Mouse (Mus musculus): Measurements from ENCODE around the gene Nfu1. TPM values are rescaled to one million over a fixed set of nuclear protein-coding genes. Genes with fewer than 3 reads are reported as not detected.
"Not testable (repeated sequence)": the region's sequence is repeated elsewhere in the genome, so short reads cannot be mapped to it uniquely, and the experiment has no call there.

Nfu1 gene
- polyA plus RNA-seq, 1 experiment from 2014 or later = 76.6 TPM

DNA sequence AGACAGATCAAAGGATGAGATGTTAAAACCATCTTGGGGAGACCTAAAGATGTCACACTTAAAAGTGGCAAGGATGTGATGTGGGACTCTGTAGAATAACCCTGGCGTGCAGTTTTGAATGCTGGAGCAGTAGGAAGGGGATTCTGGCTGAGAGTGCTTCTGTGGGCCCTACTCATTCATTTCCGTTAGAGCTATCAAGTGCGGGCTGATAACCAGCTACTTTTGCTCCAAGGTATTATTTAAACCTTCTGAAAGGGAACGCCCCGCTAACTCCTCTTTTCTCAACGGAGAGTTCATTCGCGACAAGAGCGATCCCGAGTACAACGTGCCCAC is 32.9 kb downstream of the Nfu1 start:
- peak overlapping the region; percentile 86 for H3K4me3 ChIP-seq (ENCODE audit: low read depth, low read length)
- no peak for TF ChIP-seq CTCF (IDR thresholded peaks at IDR 0.05; ENCODE audit: low read depth)
- peak; percentile 27 for TF ChIP-seq EP300 (optimal IDR thresholded peaks at IDR 0.05)
- WGBS = under 1% methylated on average over 11 of the region's 11 CpGs
- no peaks in the 10 kb centered on the region for H3K9me3 ChIP-seq (ENCODE audit: control insufficient read depth, low read length)
- H3K36me3 ChIP-seq (ENCODE audit: control insufficient read depth, insufficient read depth, low read length) = no peaks in the 10 kb centered on the region
- H3K27ac ChIP-seq (replicated peaks) = peak overlapping the region; percentile 99
- ATAC-seq (ENCODE audit: low FRiP score, low TSS enrichment) (no peak), DNase-seq (ENCODE audit: low spot score) (no peak)
- H3K4me2 ChIP-seq (replicated peaks; ENCODE audit: low read depth) = peak overlapping the region; percentile 78
- peak overlapping the region; percentile 81 for H3K9ac ChIP-seq (ENCODE audit: low read length)
- H3K4me1 ChIP-seq (replicated peaks; ENCODE audit: control insufficient read depth, insufficient read depth) = 0 out of 2 replicates have a peak, but pooled peaks cover 2% of the 10 kb centered on the region
- H3K27me3 ChIP-seq (ENCODE audit: control insufficient read depth, insufficient read depth, low read length) = no peaks in the 10 kb centered on the region

GRCm38 (mm10) chr6:87042337-87043130 is 33.5 kb downstream of the Nfu1 start, which contains the start of gene Gfpt1:
Gene Gfpt1, plus strand, starts transcription at chr6:87042846.
- H3K27ac ChIP-seq (replicated peaks) = peak within 1 kb of the TSS; percentile 99
- DNase-seq (ENCODE audit: low spot score) = peak; percentile 98
- ATAC-seq (ENCODE audit: low FRiP score, low TSS enrichment) = peak; percentile 96
- no peaks in the 10 kb centered on the region for H3K36me3 ChIP-seq (ENCODE audit: control insufficient read depth, insufficient read depth, low read length)
- no peaks in the 10 kb centered on the region for H3K9me3 ChIP-seq (ENCODE audit: control insufficient read depth, low read length)
- H3K4me1 ChIP-seq (replicated peaks; ENCODE audit: control insufficient read depth, insufficient read depth) = 0 out of 2 replicates have a peak, but pooled peaks cover 2% of the 10 kb centered on the region
- peak within 1 kb of the TSS; percentile 78 for H3K4me2 ChIP-seq (replicated peaks; ENCODE audit: low read depth)
- H3K4me3 ChIP-seq (ENCODE audit: low read depth, low read length) = peak within 1 kb of the TSS; percentile 86
- under 1% methylated on average over 68 of the region's 68 CpGs for WGBS
- H3K9ac ChIP-seq (ENCODE audit: low read length) = peak within 1 kb of the TSS; percentile 92
- no peaks in the 10 kb centered on the region for H3K27me3 ChIP-seq (ENCODE audit: control insufficient read depth, insufficient read depth, low read length)
- TF ChIP-seq CTCF (IDR thresholded peaks at IDR 0.05; ENCODE audit: low read depth) = peak; percentile 30
- peak; percentile 1 for TF ChIP-seq EP300 (optimal IDR thresholded peaks at IDR 0.05)

- Histone ChIP-seq H3K9me3 (ENCODE audit: control insufficient read depth, low read length) (no peaks in the 10 kb centered on the region), H3K4me3 (ENCODE audit: low read depth, low read length) (peak overlapping the region; percentile 86), H3K36me3 (ENCODE audit: control insufficient read depth, insufficient read depth, low read length) (0 out of 2 replicates have a peak, but pooled peaks cover 1% of the 10 kb centered on the region), H3K27ac (replicated peaks) (peak overlapping the region; percentile 99), H3K9ac (ENCODE audit: low read length) (peak overlapping the region; percentile 92), H3K4me2 (replicated peaks; ENCODE audit: low read depth) (peak overlapping the region; percentile 77), H3K27me3 (ENCODE audit: control insufficient read depth, insufficient read depth, low read length) (no peaks in the 10 kb centered on the region), H3K4me1 (replicated peaks; ENCODE audit: control insufficient read depth, insufficient read depth) (0 out of 2 replicates have a peak, but pooled peaks cover 2% of the 10 kb centered on the region)
- WGBS = under 1% methylated on average over 9 of the region's 9 CpGs
- DNase-seq (ENCODE audit: low spot score) (no peak), ATAC-seq (ENCODE audit: low FRiP score, low TSS enrichment) (0 out of 2 replicates have a peak, but pooled peaks have one; percentile 1)
- no peak for TF ChIP-seq CTCF (IDR thresholded peaks at IDR 0.05; ENCODE audit: low read depth)
- TF ChIP-seq EP300 (optimal IDR thresholded peaks at IDR 0.05) = no peak
These were observed 34.1 kb downstream of the Nfu1 start for GRCm38 (mm10) chr6:87043131-87043516.

DNA sequence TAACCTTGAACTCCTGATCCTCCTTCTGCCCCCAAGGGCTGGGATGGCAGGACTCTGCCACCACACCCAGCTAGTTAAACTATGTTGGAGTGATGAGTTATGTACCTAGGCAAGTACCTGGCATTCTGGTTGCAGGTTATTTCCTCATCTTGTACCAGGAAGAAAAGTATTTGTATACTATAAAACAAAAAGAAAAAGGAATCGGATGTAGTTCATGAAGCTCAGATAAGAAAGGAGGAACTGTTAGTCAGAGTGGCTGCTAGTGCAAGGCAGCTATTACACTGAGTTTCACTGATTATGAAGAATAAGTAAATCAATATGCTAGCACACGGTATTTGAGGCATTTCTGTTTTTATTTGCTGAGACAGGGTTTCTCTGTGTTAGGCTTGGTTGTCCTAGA is 35.9 kb downstream of the Nfu1 start:
- peak; percentile 30 for DNase-seq (ENCODE audit: low spot score)
- no peak overlapping the region for H3K9ac ChIP-seq (ENCODE audit: low read length)
- TF ChIP-seq CTCF (IDR thresholded peaks at IDR 0.05; ENCODE audit: low read depth) = no peak
- H3K9me3 ChIP-seq (ENCODE audit: control insufficient read depth, low read length) = no peaks in the 10 kb centered on the region
- H3K27me3 ChIP-seq (ENCODE audit: control insufficient read depth, insufficient read depth, low read length) = no peaks in the 10 kb centered on the region
- no peak overlapping the region for H3K4me2 ChIP-seq (replicated peaks; ENCODE audit: low read depth)
- 0 out of 2 replicates have a peak, but pooled peaks cover 2% of the 10 kb centered on the region for H3K36me3 ChIP-seq (ENCODE audit: control insufficient read depth, insufficient read depth, low read length)
- ATAC-seq (ENCODE audit: low FRiP score, low TSS enrichment) = peak; percentile 28; the same call in 1 of the 2 replicates
- 54% methylated on average over 2 of the region's 2 CpGs for WGBS
- H3K4me3 ChIP-seq (ENCODE audit: low read depth, low read length) = no peak overlapping the region
- H3K27ac ChIP-seq (replicated peaks) = no peak overlapping the region
- H3K4me1 ChIP-seq (replicated peaks; ENCODE audit: control insufficient read depth, insufficient read depth) = 0 out of 2 replicates have a peak, but pooled peaks cover 2% of the 10 kb centered on the region

GRCm38 (mm10) chr6:87045507-87045906 is 36.5 kb downstream of the Nfu1 start:
- H3K36me3 ChIP-seq (ENCODE audit: control insufficient read depth, insufficient read depth, low read length) = 0 out of 2 replicates have a peak, but pooled peaks cover 2% of the 10 kb centered on the region
- no peak overlapping the region for H3K9ac ChIP-seq (ENCODE audit: low read length)
- DNase-seq (ENCODE audit: low spot score) (no peak), ATAC-seq (ENCODE audit: low FRiP score, low TSS enrichment) (no peak)
- no peaks in the 10 kb centered on the region for H3K27me3 ChIP-seq (ENCODE audit: control insufficient read depth, insufficient read depth, low read length)
- no peak overlapping the region for H3K4me3 ChIP-seq (ENCODE audit: low read depth, low read length)
- no peak overlapping the region for H3K27ac ChIP-seq (replicated peaks)
- H3K9me3 ChIP-seq (ENCODE audit: control insufficient read depth, low read length) = no peaks in the 10 kb centered on the region
- 0 out of 2 replicates have a peak, but pooled peaks cover 2% of the 10 kb centered on the region for H3K4me1 ChIP-seq (replicated peaks; ENCODE audit: control insufficient read depth, insufficient read depth)
- TF ChIP-seq EP300 (optimal IDR thresholded peaks at IDR 0.05) = no peak
- H3K4me2 ChIP-seq (replicated peaks; ENCODE audit: low read depth) = no peak overlapping the region
- WGBS = 70% methylated on average over 3 of the region's 3 CpGs

- not testable (repeated sequence) for H3K27ac ChIP-seq (replicated peaks); H3K4me3 ChIP-seq (ENCODE audit: low read depth, low read length); ATAC-seq (ENCODE audit: low FRiP score, low TSS enrichment); H3K4me1 ChIP-seq (replicated peaks; ENCODE audit: control insufficient read depth, insufficient read depth); H3K9me3 ChIP-seq (ENCODE audit: control insufficient read depth, low read length); H3K4me2 ChIP-seq (replicated peaks; ENCODE audit: low read depth); H3K27me3 ChIP-seq (ENCODE audit: control insufficient read depth, insufficient read depth, low read length); DNase-seq (ENCODE audit: low spot score); H3K9ac ChIP-seq (ENCODE audit: low read length)
- 97% methylated on average over 7 of the region's 7 CpGs for WGBS
- peaks cover 16% of the 10 kb centered on the region for H3K36me3 ChIP-seq (ENCODE audit: control insufficient read depth, insufficient read depth, low read length)
These were observed 39.7 kb downstream of the Nfu1 start for GRCm38 (mm10) chr6:87048712-87049111.

All from stomach, postnatal 0 days (tissue).